Mouse (Mus musculus) gastrocnemius, adult 2 months (tissue): Measurements from ENCODE around the gene Sergef. TPM values are rescaled to one million over a fixed set of nuclear protein-coding genes. Genes with fewer than 3 reads are reported as not detected.
"Not testable (repeated sequence)": the region's sequence is repeated elsewhere in the genome, so short reads cannot be mapped to it uniquely, and the experiment has no call there.

Experiments used
- DNase-seq: peaks from one replicate; pipeline ENCODE4 v3.0.0; 2022
- H3K27ac ChIP-seq: fragments of 200-600 bp; 2 replicates; pipeline ENCODE4 v1.8.1; 2022; ENCODE audit warnings: mild to moderate bottlenecking
- H3K4me3 ChIP-seq: fragments of 200-600 bp; 2 replicates; pipeline ENCODE4 v1.8.1; 2022; ENCODE audit warnings: mild to moderate bottlenecking, moderate library complexity
- CTCF ChIP-seq: fragments of 200-600 bp; IDR thresholded peaks from 2 replicates; pipeline ENCODE4 v1.8.1; 2022; ENCODE audit warnings: antibody characterized with exemption, mild to moderate bottlenecking, moderate library complexity
- intact Hi-C: fragments of 180-260 bp; cut with DNase I; formaldehyde crosslinking; loops from one replicate; pipeline ENCODE4 v1.15.1; 2025
- total RNA-seq, 2 experiments: library from RNA; stranded (reverse); gene quantifications; 2 replicates each; pipeline ENCODE4 v1.2.3; 2021

Sergef gene
- total RNA-seq, 2 experiments from 2014 or later: 2.1 to 3.5 TPM

- no peak for TF ChIP-seq CTCF
- peak overlapping the region; percentile 40 for H3K4me3 ChIP-seq
- intact Hi-C loops: no loop called here
- DNase-seq: peak; percentile 43
- H3K27ac ChIP-seq: peak overlapping the region; percentile 82
Observed at GRCm38 (mm10) chr7:46587466-46587865, 52.1 kb downstream of the Sergef start.

GRCm38 (mm10) chr7:46586621-46587216 is 52.9 kb downstream of the Sergef start:
- Histone ChIP-seq H3K27ac (peak overlapping the region; percentile 82), H3K4me3 (no peak overlapping the region; the same call in 1 of the 2 replicates)
- intact Hi-C loops: no loop called here
- peak; percentile 32 for DNase-seq
- no peak for TF ChIP-seq CTCF

- intact Hi-C loops: no loop called here
- Histone ChIP-seq H3K27ac (no peak overlapping the region), H3K4me3 (no peak overlapping the region)
- TF ChIP-seq CTCF: no peak
- DNase-seq: no peak
Observed at GRCm38 (mm10) chr7:46582750-46583149, 56.9 kb downstream of the Sergef start.

- no peak for TF ChIP-seq CTCF
- Histone ChIP-seq H3K27ac (no peak overlapping the region), H3K4me3 (no peak overlapping the region)
- no peak for DNase-seq
- intact Hi-C loops: no loop called here
Observed at GRCm38 (mm10) chr7:46581358-46581930, 58.2 kb downstream of the Sergef start.

GRCm38 (mm10) chr7:46578091-46578490 is 61.5 kb downstream of the Sergef start:
- H3K4me3 ChIP-seq: no peak overlapping the region
- no peak for DNase-seq
- intact Hi-C loops: no loop called here
- TF ChIP-seq CTCF: no peak
- H3K27ac ChIP-seq: no peak overlapping the region

- H3K4me3 ChIP-seq: no peak overlapping the region
- no peak overlapping the region for H3K27ac ChIP-seq
- intact Hi-C loops: no loop called here
- TF ChIP-seq CTCF: no peak
- DNase-seq: no peak
Observed at GRCm38 (mm10) chr7:46575897-46576296, 63.7 kb downstream of the Sergef start.

GRCm38 (mm10) chr7:46572803-46573594 is 66.6 kb downstream of the Sergef start:
- intact Hi-C loops: no loop called here
- no peak for DNase-seq
- H3K27ac ChIP-seq: no peak overlapping the region
- TF ChIP-seq CTCF: no peak
- no peak overlapping the region for H3K4me3 ChIP-seq

- peak; percentile 68 for TF ChIP-seq CTCF
- peak; percentile 55 for DNase-seq
- H3K27ac ChIP-seq, H3K4me3 ChIP-seq: not testable (repeated sequence)
- intact Hi-C loops: loop anchor here (1.0 kb wide), 1 partner anchor 176 kb away; no protein-coding TSS in a partner anchor
Observed at GRCm38 (mm10) chr7:46569509-46569908, 70.1 kb downstream of the Sergef start.

GRCm38 (mm10) chr7:46566318-46567007 is 73.1 kb downstream of the Sergef start:
- no peak for TF ChIP-seq CTCF
- intact Hi-C loops: no loop called here
- Histone ChIP-seq H3K27ac (no peak overlapping the region), H3K4me3 (no peak overlapping the region)
- no peak for DNase-seq

GRCm38 (mm10) chr7:46565374-46565773 is 74.2 kb downstream of the Sergef start:
- intact Hi-C loops: no loop called here

GRCm38 (mm10) chr7:46563801-46564200 is 75.8 kb downstream of the Sergef start:
- intact Hi-C loops: no loop called here
- no peak overlapping the region for H3K4me3 ChIP-seq
- no peak overlapping the region for H3K27ac ChIP-seq
- DNase-seq: no peak
- TF ChIP-seq CTCF: peak; percentile 38; the same call in 1 of the 2 replicates

More at GRCm38 (mm10) chr7:46565374-46565773, 74.2 kb downstream of the Sergef start:
- Histone ChIP-seq H3K27ac (no peak overlapping the region), H3K4me3 (no peak overlapping the region)
- DNase-seq: no peak
- peak; percentile 21; the same call in 1 of the 2 replicates for TF ChIP-seq CTCF

GRCm38 (mm10) chr7:46560061-46560460 is 79.5 kb downstream of the Sergef start:
- intact Hi-C loops: no loop called here
- TF ChIP-seq CTCF: no peak
- H3K27ac ChIP-seq: no peak overlapping the region
- no peak for DNase-seq
- H3K4me3 ChIP-seq: no peak overlapping the region

- DNase-seq: peak; percentile 65
- TF ChIP-seq CTCF: no peak
- no peak overlapping the region for H3K4me3 ChIP-seq
- no peak overlapping the region for H3K27ac ChIP-seq
- intact Hi-C loops: no loop called here
Observed at GRCm38 (mm10) chr7:46559643-46560042, 80.0 kb downstream of the Sergef start.
